Mouse (Mus musculus) C2C12 (cell line): ENCODE measurements around the gene Wapl. TPM values are rescaled to one million over a fixed set of nuclear protein-coding genes. Genes with fewer than 3 reads are reported as not detected.

ENCODE experiments used
- H3K27me3 ChIP-seq: one replicate; pipeline ENCODE4 v1.6.1; 2011; ENCODE audit not compliant: control insufficient read depth, insufficient read depth, insufficient read length
- H3K36me3 ChIP-seq: one replicate; pipeline ENCODE4 v1.6.1; 2011; ENCODE audit not compliant: control insufficient read depth, insufficient read depth
- H3K4me3 ChIP-seq: one replicate; pipeline ENCODE4 v1.5.1; 2011; ENCODE audit warnings: mild to moderate bottlenecking, control low read depth; ENCODE audit not compliant: poor library complexity, insufficient read depth, severe bottlenecking
- H3K79me2 ChIP-seq: one replicate; pipeline ENCODE4 v1.6.1; 2011; ENCODE audit not compliant: control insufficient read depth, insufficient read depth
- H3K79me3 ChIP-seq: one replicate; pipeline ENCODE4 v1.6.1; 2011; ENCODE audit warnings: low read depth, control low read depth
- H3ac ChIP-seq: one replicate; pipeline ENCODE3; 2011; ENCODE audit warnings: low read depth; ENCODE audit not compliant: control insufficient read depth, insufficient read length
- CEBPB ChIP-seq: IDR thresholded peaks from one replicate; pipeline ENCODE4 v1.6.1; 2011; ENCODE audit warnings: low read depth, mild to moderate bottlenecking, control low read depth, moderate library complexity
- CTCF ChIP-seq: IDR thresholded peaks from one replicate; pipeline ENCODE4 v1.5.1; 2011; ENCODE audit not compliant: control insufficient read depth, insufficient read depth, insufficient read length
- FOSL1 ChIP-seq: IDR thresholded peaks from one replicate; pipeline ENCODE4 v1.8.0; 2011; ENCODE audit warnings: mild to moderate bottlenecking, low read length; ENCODE audit not compliant: poor library complexity, insufficient read depth, severe bottlenecking
- MAX ChIP-seq: IDR thresholded peaks from one replicate; pipeline ENCODE4 v1.6.1; 2011; ENCODE audit warnings: mild to moderate bottlenecking, control low read depth
- MYOD1 ChIP-seq: IDR thresholded peaks from one replicate; pipeline ENCODE4 v1.6.1; 2011; ENCODE audit warnings: low read depth; ENCODE audit not compliant: control insufficient read depth, insufficient read length
- MYOG ChIP-seq: IDR thresholded peaks from one replicate; pipeline ENCODE4 v1.6.1; 2011; ENCODE audit not compliant: control insufficient read depth, insufficient read length; ENCODE audit errors: extremely low read depth
- USF1 ChIP-seq: IDR thresholded peaks from one replicate; pipeline ENCODE4 v1.6.1; 2011; ENCODE audit warnings: low read depth, mild to moderate bottlenecking, control low read depth, moderate library complexity
- polyA plus RNA-seq: library from polyadenylated mRNA; unstranded; fragments of >200 nt; fragmentation: generic; extraction: Trizol; gene quantifications from one replicate; pipeline ENCODE4 v1.2.1, GENCODE M21; 2012; ENCODE audit warnings: missing spikeins

Gene Wapl
- polyA plus RNA-seq, 1 experiment: 9.7 TPM

DNA sequence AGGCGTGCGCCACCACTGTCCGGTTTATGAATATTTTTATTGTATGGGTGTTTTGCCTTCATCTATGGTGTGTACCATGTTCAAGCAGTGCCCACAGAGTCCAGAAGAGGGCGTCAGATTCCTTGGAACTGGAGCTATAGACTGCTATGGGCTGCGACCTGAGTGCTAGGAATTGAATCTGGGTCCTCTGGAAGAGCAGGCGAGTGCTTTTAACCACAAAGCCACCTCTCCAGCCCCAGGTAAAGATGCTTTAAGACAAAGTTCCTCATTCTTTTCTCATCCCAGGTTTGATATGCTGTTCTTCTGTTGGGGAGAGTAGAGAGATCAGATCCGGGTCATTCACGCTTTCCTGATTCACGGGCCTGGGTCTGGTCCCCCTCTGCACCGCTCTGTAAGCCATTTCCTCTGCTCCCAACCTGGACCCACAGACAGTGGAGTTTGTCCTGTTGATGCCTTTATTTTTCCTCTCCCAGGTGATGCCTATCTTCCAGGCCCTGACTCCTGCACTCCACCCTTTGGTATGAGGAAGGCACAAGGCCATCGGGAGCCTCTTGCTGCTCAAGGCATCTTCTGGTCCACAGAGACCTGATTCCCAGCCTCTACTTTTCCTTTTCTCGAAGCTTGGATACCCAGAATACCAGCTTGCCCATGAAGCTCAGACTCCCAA, 103.1 kb downstream of the Wapl start:
- Histone ChIP-seq H3ac (no peak overlapping the region), H3K79me3 (no peaks in the 10 kb centered on the region), H3K4me3 (no peak overlapping the region), H3K79me2 (no peaks in the 10 kb centered on the region), H3K27me3 (peaks cover 13% of the 10 kb centered on the region), H3K36me3 (no peaks in the 10 kb centered on the region)
- no peak for TF ChIP-seq CTCF
- TF ChIP-seq USF1: no peak
- TF ChIP-seq FOSL1: no peak
- TF ChIP-seq MYOD1: no peak
- TF ChIP-seq MYOG: no peak
- TF ChIP-seq CEBPB: no peak
- TF ChIP-seq MAX: no peak

DNA sequence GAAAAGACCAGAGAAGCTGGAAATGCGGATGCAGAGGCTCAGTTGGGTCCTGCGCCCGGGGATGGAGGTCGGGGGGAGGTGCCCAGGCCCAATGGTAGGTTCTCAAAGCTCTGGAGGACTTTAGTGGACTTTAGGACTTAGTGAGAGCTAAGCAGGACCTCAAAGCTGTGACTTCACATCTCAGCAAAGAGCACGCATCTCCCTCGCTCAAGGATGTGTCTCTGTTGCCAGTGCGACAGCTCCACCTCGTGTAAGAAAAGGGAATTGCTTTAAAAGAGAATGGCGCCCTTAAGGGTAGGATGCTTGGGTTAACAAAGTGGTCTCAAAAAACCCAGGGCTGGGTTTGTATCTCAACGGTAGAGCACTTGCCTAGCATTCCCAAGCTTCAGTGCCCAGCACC, 104.1 kb downstream of the Wapl start:
- TF ChIP-seq MAX (peak; percentile 50), CTCF (peak; percentile 54), CEBPB (no peak)
- no peak overlapping the region for H3K4me3 ChIP-seq
- no peaks in the 10 kb centered on the region for H3K79me3 ChIP-seq

DNA sequence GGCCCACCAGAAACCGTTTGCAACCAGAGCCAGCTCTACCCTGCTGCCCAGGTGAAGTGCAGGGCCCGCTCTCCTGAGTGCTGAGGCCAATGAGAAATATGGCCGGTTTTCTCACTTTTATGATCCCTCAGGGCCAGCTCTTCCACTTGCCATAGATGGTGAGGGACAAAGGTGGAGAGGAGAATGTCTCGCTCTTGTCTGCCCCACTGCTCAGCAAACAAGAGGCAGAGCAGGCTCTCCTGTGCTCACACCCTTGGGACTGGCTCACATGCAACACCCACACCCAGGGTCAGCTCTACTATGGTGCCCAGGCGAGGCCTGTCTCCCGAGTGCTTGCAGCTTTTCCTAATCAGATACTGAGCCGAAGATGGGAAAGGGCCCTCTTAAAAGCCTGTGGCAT, 105.0 kb downstream of the Wapl start:
- no peaks in the 10 kb centered on the region for H3K79me2 ChIP-seq
- no peak overlapping the region for H3K4me3 ChIP-seq

More for the DNA sequence above, 104.1 kb downstream of the Wapl start:
- H3K27me3 ChIP-seq: peaks cover 20% of the 10 kb centered on the region
- H3ac ChIP-seq: no peak overlapping the region
- no peaks in the 10 kb centered on the region for H3K36me3 ChIP-seq
- no peaks in the 10 kb centered on the region for H3K79me2 ChIP-seq

GRCm38 (mm10) chr14:34793406-34794037, 119.8 kb downstream of the Wapl start:
- Histone ChIP-seq H3ac (no peak overlapping the region), H3K79me3 (no peaks in the 10 kb centered on the region), H3K79me2 (no peaks in the 10 kb centered on the region), H3K27me3 (no peaks in the 10 kb centered on the region), H3K4me3 (no peak overlapping the region), H3K36me3 (no peaks in the 10 kb centered on the region)
- TF ChIP-seq MAX (no peak), FOSL1 (no peak), CEBPB (no peak), MYOD1 (no peak), CTCF (no peak), USF1 (no peak), MYOG (no peak)

More for the DNA sequence above, 105.0 kb downstream of the Wapl start:
- H3ac ChIP-seq: no peak overlapping the region
- H3K36me3 ChIP-seq: no peaks in the 10 kb centered on the region
- peaks cover 20% of the 10 kb centered on the region for H3K27me3 ChIP-seq
- TF ChIP-seq CEBPB (no peak), MAX (no peak), CTCF (no peak), FOSL1 (no peak), USF1 (no peak), MYOD1 (no peak), MYOG (no peak)
- no peaks in the 10 kb centered on the region for H3K79me3 ChIP-seq

Other genes with a start within 250 kb of the Wapl start
- gene Bmpr1a, start 170.6 kb upstream of the Wapl start, polyA plus RNA-seq: 8.9 TPM
- not detected for gene 9230112D13Rik, start 151.1 kb upstream of the Wapl start, polyA plus RNA-seq
- gene Ldb3, start 85.2 kb upstream of the Wapl start, polyA plus RNA-seq: 4.0 TPM
- not detected for gene Opn4, start 73.8 kb upstream of the Wapl start, polyA plus RNA-seq
- 0.04 TPM for gene Grid1, start 146.2 kb downstream of the Wapl start, polyA plus RNA-seq